Mouse (Mus musculus) kidney, adult 2 months (tissue): ENCODE results near the gene 6820408C15Rik.

ENCODE experiments used
- CTCF ChIP-seq: fragments of 200-500 bp; conservative IDR thresholded peaks from 2 replicates; pipeline ENCODE4 v1.5.1; 2011; ENCODE audit warnings: low read depth, mild to moderate bottlenecking, control low read depth, low read length, moderate library complexity, mixed read lengths; ENCODE audit not compliant: insufficient read depth, insufficient read length
- POLR2A ChIP-seq: fragments of 200-500 bp; IDR thresholded peaks from one replicate; pipeline ENCODE4 v1.6.1; 2011; ENCODE audit warnings: low read depth, low read length, control low read depth

DNA sequence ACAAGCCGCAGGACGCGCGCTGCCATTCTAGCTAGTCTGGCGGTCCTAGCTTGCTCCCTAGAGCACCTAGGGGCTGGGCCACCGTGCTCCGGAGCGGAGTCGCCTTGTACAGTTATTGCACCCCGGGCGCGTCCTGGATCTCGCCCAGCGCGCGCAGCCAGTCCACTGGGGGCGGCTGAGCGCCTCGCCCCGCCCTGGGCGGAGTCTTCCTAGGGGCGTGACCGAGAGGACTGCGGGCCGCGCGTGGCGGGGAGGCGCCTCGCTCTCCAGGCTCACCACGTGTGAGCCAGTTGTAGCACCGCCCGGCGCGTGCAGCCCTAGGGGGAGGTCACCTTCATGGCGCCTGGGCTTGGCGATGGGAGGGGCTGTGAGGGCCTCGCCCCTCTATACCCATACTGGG, 16.7 kb upstream of the 6820408C15Rik start:
- TF ChIP-seq CTCF = no peak
- no peak for TF ChIP-seq POLR2A
